Mouse (Mus musculus) embryonic fibroblast, embryonic 13.5 days (primary cell): ENCODE measurements around the gene Eprs. TPM values are rescaled to one million over a fixed set of nuclear protein-coding genes. Genes with fewer than 3 reads are reported as not detected.

ENCODE experiments used
- H3K27ac ChIP-seq: 2 replicates; pipeline ENCODE4 v1.5.1; 2012; ENCODE audit warnings: low read length, control low read depth, inconsistent platforms; ENCODE audit not compliant: insufficient read depth
- H3K4me1 ChIP-seq: 2 replicates; pipeline ENCODE4 v1.6.1; 2011; ENCODE audit warnings: low read length; ENCODE audit not compliant: control insufficient read depth, insufficient read depth
- H3K4me3 ChIP-seq: 2 replicates; pipeline ENCODE4 v1.5.1; 2011; ENCODE audit warnings: mild to moderate bottlenecking, control low read depth, low read length; ENCODE audit not compliant: insufficient read depth
- CTCF ChIP-seq: IDR thresholded peaks from 2 replicates; pipeline ENCODE4 v1.5.1; 2011; ENCODE audit warnings: mild to moderate bottlenecking, control low read depth, low read length, moderate library complexity, borderline replicate concordance; ENCODE audit not compliant: insufficient read depth
- POLR2A ChIP-seq: IDR thresholded peaks from 2 replicates; pipeline ENCODE4 v1.6.1; 2011; ENCODE audit warnings: low read depth, mild to moderate bottlenecking, control low read depth, low read length, moderate library complexity
- polyA plus RNA-seq: library from polyadenylated mRNA; stranded (reverse); fragments of >200 nt; gene quantifications from 2 replicates; pipeline ENCODE4 v1.2.4, GENCODE M21; 2011; ENCODE audit warnings: low read depth; ENCODE audit not compliant: missing spikeins, insufficient read length

Gene Eprs
- polyA plus RNA-seq, 1 experiment: 275 TPM

GRCm38 (mm10) chr1:185333651-185334050, 29.2 kb upstream of the Eprs start:
- no peak for TF ChIP-seq POLR2A
- TF ChIP-seq CTCF: no peak
- Histone ChIP-seq H3K4me1 (peaks cover 2% of the 10 kb centered on the region; the same call in 1 of the 2 replicates), H3K4me3 (no peak overlapping the region), H3K27ac (no peak overlapping the region)

GRCm38 (mm10) chr1:185334136-185334535, 28.7 kb upstream of the Eprs start:
- Histone ChIP-seq H3K4me1 (peaks cover 2% of the 10 kb centered on the region; the same call in 1 of the 2 replicates), H3K4me3 (no peak overlapping the region), H3K27ac (no peak overlapping the region)
- TF ChIP-seq CTCF: no peak
- no peak for TF ChIP-seq POLR2A

GRCm38 (mm10) chr1:185335231-185335765, 27.5 kb upstream of the Eprs start:
- no peak overlapping the region for H3K27ac ChIP-seq
- H3K4me3 ChIP-seq: no peak overlapping the region
- TF ChIP-seq POLR2A: no peak
- H3K4me1 ChIP-seq: peaks cover 2% of the 10 kb centered on the region; the same call in 1 of the 2 replicates

- Histone ChIP-seq H3K4me1 (peaks cover 2% of the 10 kb centered on the region; the same call in 1 of the 2 replicates), H3K4me3 (no peak overlapping the region), H3K27ac (no peak overlapping the region)
- TF ChIP-seq POLR2A: no peak
- no peak for TF ChIP-seq CTCF
These were observed 26.3 kb upstream of the Eprs start for GRCm38 (mm10) chr1:185336535-185336934.

- no peak overlapping the region for H3K27ac ChIP-seq
- H3K4me1 ChIP-seq: no peaks in the 10 kb centered on the region
- no peak overlapping the region for H3K4me3 ChIP-seq
- no peak for TF ChIP-seq POLR2A
- TF ChIP-seq CTCF: no peak
These were observed 20.4 kb upstream of the Eprs start for GRCm38 (mm10) chr1:185342441-185342840.

GRCm38 (mm10) chr1:185343422-185343821, 19.4 kb upstream of the Eprs start:
- Histone ChIP-seq H3K4me1 (no peaks in the 10 kb centered on the region), H3K4me3 (no peak overlapping the region), H3K27ac (no peak overlapping the region)
- TF ChIP-seq POLR2A: no peak
- no peak for TF ChIP-seq CTCF

GRCm38 (mm10) chr1:185346188-185346587, 16.7 kb upstream of the Eprs start:
- no peak overlapping the region for H3K4me3 ChIP-seq
- no peaks in the 10 kb centered on the region for H3K4me1 ChIP-seq
- peak; percentile 59; the same call in 1 of the 2 replicates for TF ChIP-seq CTCF
- TF ChIP-seq POLR2A: no peak
- no peak overlapping the region for H3K27ac ChIP-seq

GRCm38 (mm10) chr1:185349741-185350140, 13.1 kb upstream of the Eprs start:
- no peak for TF ChIP-seq POLR2A
- TF ChIP-seq CTCF: no peak
- no peak overlapping the region for H3K27ac ChIP-seq
- H3K4me3 ChIP-seq: no peak overlapping the region
- no peaks in the 10 kb centered on the region for H3K4me1 ChIP-seq

- TF ChIP-seq CTCF (no peak), POLR2A (no peak)
- Histone ChIP-seq H3K27ac (no peak overlapping the region), H3K4me3 (no peak overlapping the region), H3K4me1 (no peaks in the 10 kb centered on the region)
These were observed 12.2 kb upstream of the Eprs start for GRCm38 (mm10) chr1:185350611-185351010.

GRCm38 (mm10) chr1:185352151-185352550, 10.7 kb upstream of the Eprs start:
- Histone ChIP-seq H3K4me3 (no peak overlapping the region), H3K4me1 (no peaks in the 10 kb centered on the region), H3K27ac (no peak overlapping the region)
- TF ChIP-seq CTCF: no peak
- no peak for TF ChIP-seq POLR2A

GRCm38 (mm10) chr1:185353351-185353750, 9.5 kb upstream of the Eprs start:
- Histone ChIP-seq H3K4me3 (no peak overlapping the region), H3K27ac (no peak overlapping the region), H3K4me1 (no peaks in the 10 kb centered on the region)
- TF ChIP-seq CTCF (no peak), POLR2A (no peak)
